Mouse (Mus musculus) embryonic facial prominence, embryonic 15.5 days (tissue): ENCODE results near the gene Papss1. TPM values are rescaled to one million over a fixed set of nuclear protein-coding genes. Genes with fewer than 3 reads are reported as not detected.
"Not testable (repeated sequence)": the region's sequence is repeated elsewhere in the genome, so short reads cannot be mapped to it uniquely, and the experiment has no call there.

Experiments
- ATAC-seq: fragments of 200-750 bp; cut with Nextera tagmentation; 2 replicates; pipeline ENCODE4 v1.8.0; 2017; ENCODE audit warnings: low read depth, moderate TSS enrichment; ENCODE audit not compliant: insufficient number of reproducible peaks, low FRiP score, low TSS enrichment
- H3K27ac ChIP-seq: fragments of 300-500 bp; sonication (generic); replicated peaks from 2 replicates; pipeline ENCODE4 v1.5.1; 2015; ENCODE audit warnings: mild to moderate bottlenecking, inconsistent platforms
- H3K27me3 ChIP-seq: fragments of 300-500 bp; sonication (generic); 2 replicates; pipeline ENCODE4 v1.6.1; 2015; ENCODE audit warnings: inconsistent platforms
- H3K36me3 ChIP-seq: fragments of 300-500 bp; sonication (generic); 2 replicates; pipeline ENCODE4 v1.6.1; 2015; ENCODE audit warnings: mild to moderate bottlenecking, inconsistent platforms
- H3K4me1 ChIP-seq: fragments of 300-500 bp; sonication (generic); 2 replicates; pipeline ENCODE4 v1.6.1; 2015; ENCODE audit warnings: inconsistent platforms
- H3K4me2 ChIP-seq: fragments of 300-500 bp; sonication (generic); replicated peaks from 2 replicates; pipeline ENCODE4 v1.6.1; 2015; ENCODE audit warnings: mild to moderate bottlenecking, inconsistent platforms
- H3K4me3 ChIP-seq: fragments of 300-500 bp; sonication (generic); replicated peaks from 2 replicates; pipeline ENCODE4 v1.5.1; 2015; ENCODE audit warnings: mild to moderate bottlenecking, inconsistent platforms
- H3K9ac ChIP-seq: fragments of 300-500 bp; sonication (generic); 2 replicates; pipeline ENCODE4 v1.6.1; 2015; ENCODE audit warnings: inconsistent platforms
- H3K9me3 ChIP-seq: fragments of 300-500 bp; sonication (generic); replicated peaks from 2 replicates; pipeline ENCODE4 v1.6.1; 2016; ENCODE audit warnings: inconsistent platforms
- WGBS: fragments of 180-500 bp; shearing (Covaris S2); methylation state at CpG from one replicate; pipeline ENCODE4 v1.1.7; 2015; 5-methylcytosine and 5-hydroxymethylcytosine counted together
- polyA plus RNA-seq: library from polyadenylated mRNA; unstranded; fragments of >200 nt; fragmentation: Nextera tagmentation; extraction: Ambion mirVana; gene quantifications from 2 replicates; pipeline ENCODE4 v1.2.1, GENCODE M21; 2015

Gene Papss1
- polyA plus RNA-seq: 116 and 117 TPM in 2 replicates

DNA sequence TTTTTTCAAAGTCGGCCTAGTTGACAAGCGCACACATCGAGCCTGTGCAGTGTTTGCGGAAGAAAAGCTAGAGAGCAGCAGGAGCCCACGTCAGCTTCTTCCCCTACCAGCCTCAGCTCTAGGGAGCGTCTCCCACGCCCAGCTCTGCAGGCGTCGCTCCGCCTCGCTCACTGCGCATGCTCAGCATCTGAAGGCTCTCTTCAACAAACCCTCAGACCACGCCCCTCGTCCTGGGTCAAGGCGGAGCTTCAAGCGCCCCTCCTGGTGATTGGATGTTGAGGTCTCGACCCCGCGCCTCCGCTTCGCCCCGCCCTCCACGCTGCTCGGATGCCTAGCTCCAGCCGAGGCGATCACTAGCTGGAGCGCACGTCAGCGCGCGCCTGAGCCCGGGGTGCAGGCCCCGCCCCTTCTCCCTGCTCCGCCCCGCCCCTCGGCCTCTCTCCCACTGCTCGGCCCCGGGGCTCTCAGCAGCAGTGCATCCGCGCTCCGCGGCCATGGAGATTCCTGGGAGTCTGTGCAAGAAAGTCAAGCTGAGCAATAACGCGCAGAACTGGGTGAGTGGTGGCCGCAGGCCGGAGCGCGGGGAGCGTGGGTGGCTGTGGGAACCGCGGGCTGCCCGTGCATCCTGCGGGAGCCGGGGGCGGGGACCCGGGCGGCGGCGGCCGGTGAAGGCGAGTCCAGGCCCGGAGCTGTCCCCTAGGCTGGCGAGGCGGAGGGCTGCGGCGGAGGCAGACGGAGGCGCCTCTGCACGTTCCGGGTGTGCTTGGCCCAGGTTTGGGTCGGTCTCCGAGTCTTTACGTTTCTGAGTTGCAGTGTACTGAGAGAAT is at the start of gene Papss1:
Papss1 (plus strand) TSS at position 339 of the 827 bp plus-strand sequence.
- under 1% methylated on average over 73 of the region's 73 CpGs for WGBS
- H3K9ac ChIP-seq: peak within 1 kb of the TSS; percentile 82
- peak within 1 kb of the TSS; percentile 97 for H3K4me3 ChIP-seq
- H3K9me3 ChIP-seq: no peaks in the 10 kb centered on the region
- 0 out of 2 replicates have a peak, but pooled peaks cover 4% of the 10 kb centered on the region for H3K36me3 ChIP-seq
- H3K4me2 ChIP-seq: peak within 1 kb of the TSS; percentile 49
- peaks cover 22% of the 10 kb centered on the region for H3K4me1 ChIP-seq
- H3K27ac ChIP-seq: peak within 1 kb of the TSS; percentile 97
- ATAC-seq: peak; percentile 99
- H3K27me3 ChIP-seq: no peaks in the 10 kb centered on the region

DNA sequence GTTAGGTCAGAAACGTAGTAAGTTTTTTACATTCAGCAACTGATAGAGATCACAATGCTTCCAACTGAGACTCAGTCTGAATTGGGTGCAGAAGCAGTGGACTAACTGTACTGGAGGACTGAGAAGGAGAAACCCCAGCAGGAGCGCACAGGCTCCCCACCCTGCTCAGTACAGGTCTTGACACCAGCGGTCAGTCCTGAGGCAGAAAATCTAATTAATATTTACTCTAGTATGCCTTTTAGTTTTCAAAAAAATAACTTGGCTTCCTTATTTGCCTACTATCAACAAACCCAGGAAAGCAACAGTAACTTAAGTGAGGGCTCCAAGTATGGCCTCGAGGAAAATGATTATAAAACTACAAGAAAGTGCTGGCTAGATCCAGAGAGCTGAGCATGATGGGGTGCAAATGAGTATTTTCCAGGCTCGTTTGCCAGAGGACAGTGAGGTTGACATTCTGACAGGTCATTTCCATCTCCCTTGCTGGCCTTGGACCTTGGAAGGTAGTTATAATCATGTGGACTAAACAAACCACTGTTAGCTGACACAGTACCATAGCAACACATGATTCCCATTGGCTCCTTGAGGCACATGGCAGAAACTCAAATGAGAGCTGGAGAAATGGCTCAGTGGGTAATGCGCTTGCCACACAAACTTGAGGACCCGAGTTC is 48.1 kb upstream of the Papss1 start:
- Histone ChIP-seq H3K27me3 (no peaks in the 10 kb centered on the region), H3K4me2 (no peak overlapping the region), H3K9ac (no peak overlapping the region), H3K27ac (no peak overlapping the region), H3K9me3 (no peaks in the 10 kb centered on the region), H3K4me3 (no peak overlapping the region), H3K4me1 (no peaks in the 10 kb centered on the region), H3K36me3 (no peaks in the 10 kb centered on the region)
- WGBS: 80% methylated on average over 7 of the region's 7 CpGs
- ATAC-seq: no peak

DNA sequence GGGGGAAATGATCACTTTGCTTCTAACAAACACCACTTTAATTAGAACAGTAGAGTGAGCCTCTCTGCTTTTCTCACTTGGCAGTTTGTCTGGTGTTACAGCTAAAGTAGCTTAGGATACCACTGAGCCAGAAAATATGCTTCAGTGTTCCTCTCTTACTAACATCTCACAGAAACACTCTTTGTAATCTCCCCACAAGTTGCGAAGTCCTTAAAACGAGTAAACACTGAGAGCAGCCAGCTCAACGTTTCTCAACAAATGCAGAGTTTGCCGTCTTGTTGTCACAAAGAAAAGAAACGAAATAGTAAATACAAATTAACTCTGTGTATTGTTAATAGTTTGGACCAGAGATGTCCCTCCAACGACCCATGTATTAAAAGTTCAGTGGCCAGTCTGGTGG is 46.8 kb upstream of the Papss1 start:
- Histone ChIP-seq H3K4me2 (no peak overlapping the region), H3K4me3 (no peak overlapping the region), H3K9ac (no peak overlapping the region), H3K9me3 (no peaks in the 10 kb centered on the region), H3K36me3 (no peaks in the 10 kb centered on the region), H3K27me3 (no peaks in the 10 kb centered on the region), H3K27ac (no peak overlapping the region), H3K4me1 (no peaks in the 10 kb centered on the region)
- WGBS: 74% methylated on average over 6 of the region's 6 CpGs
- ATAC-seq: no peak

DNA sequence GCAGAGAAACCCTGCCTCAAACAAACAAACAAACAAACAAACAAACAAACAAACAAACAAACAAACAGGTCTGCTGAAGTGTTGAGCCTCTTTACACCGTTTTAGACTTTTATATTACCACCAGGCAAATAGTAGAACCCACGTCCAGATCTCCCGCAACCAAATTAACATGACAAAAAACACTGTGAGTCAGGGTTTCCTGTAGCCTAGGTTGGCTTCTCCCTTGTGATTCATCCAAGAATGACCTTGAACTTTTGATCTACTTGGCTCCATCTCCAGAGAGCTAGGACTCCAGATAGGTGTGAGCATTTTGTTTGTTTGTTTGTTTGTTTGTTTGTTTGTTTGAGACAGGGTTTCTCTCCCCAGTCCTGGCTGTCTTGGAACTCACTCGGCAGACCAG is 43.4 kb upstream of the Papss1 start:
- Histone ChIP-seq H3K36me3 (no peaks in the 10 kb centered on the region), H3K27me3 (no peaks in the 10 kb centered on the region), H3K4me1 (no peaks in the 10 kb centered on the region), H3K9ac (no peak overlapping the region), H3K4me3 (no peak overlapping the region), H3K9me3 (no peaks in the 10 kb centered on the region), H3K27ac (no peak overlapping the region), H3K4me2 (no peak overlapping the region)
- no peak for ATAC-seq
- 71% methylated on average over 4 of the region's 4 CpGs for WGBS

DNA sequence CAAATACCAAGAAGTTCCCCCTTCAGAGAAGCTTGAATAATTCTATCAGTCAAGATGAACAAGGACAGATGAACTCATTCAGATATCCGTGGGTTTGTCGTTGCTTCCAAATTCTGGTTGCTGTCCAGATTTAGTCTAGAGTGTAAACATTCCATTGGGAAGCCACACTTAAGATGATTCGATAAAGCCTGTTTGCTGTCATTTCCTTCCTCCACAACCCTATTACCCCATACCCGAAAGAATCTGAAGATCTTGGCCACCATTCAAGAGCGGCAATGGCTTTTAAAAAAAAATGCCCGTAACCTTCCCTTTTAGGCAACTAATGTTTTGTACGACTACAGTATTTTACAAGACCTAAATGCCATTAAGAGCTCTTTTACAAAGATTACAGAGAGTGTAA is 42.3 kb upstream of the Papss1 start:
- Histone ChIP-seq H3K4me1 (no peaks in the 10 kb centered on the region), H3K4me3 (no peak overlapping the region), H3K4me2 (no peak overlapping the region), H3K27me3 (no peaks in the 10 kb centered on the region), H3K36me3 (no peaks in the 10 kb centered on the region), H3K9ac (no peak overlapping the region), H3K9me3 (no peaks in the 10 kb centered on the region), H3K27ac (no peak overlapping the region)
- ATAC-seq: no peak
- WGBS: 42% methylated on average over 7 of the region's 7 CpGs

DNA sequence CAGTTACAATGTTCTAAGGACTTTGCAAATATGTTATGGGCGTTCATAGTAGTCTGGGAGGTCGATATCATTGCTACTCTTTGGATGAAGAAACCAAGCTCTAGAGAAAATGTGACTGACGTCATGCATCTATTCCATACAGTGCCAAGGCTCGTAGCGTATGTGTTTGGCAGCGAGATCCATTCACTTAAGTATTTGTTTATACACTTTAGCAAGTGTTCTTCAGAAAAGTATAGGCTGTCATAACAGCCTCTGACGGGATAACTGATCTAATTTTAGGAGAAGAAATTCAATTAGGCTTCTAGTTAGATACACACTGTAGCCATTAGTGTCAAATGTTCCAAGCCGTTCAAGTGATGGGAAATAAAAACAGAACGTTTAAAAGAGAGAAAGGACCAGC is 40.8 kb upstream of the Papss1 start:
- Histone ChIP-seq H3K27me3 (no peaks in the 10 kb centered on the region), H3K4me1 (no peaks in the 10 kb centered on the region), H3K27ac (no peak overlapping the region), H3K9me3 (no peaks in the 10 kb centered on the region), H3K4me2 (no peak overlapping the region), H3K4me3 (no peak overlapping the region), H3K9ac (no peak overlapping the region), H3K36me3 (no peaks in the 10 kb centered on the region)
- WGBS: 63% methylated on average over 9 of the region's 9 CpGs
- ATAC-seq: no peak

DNA sequence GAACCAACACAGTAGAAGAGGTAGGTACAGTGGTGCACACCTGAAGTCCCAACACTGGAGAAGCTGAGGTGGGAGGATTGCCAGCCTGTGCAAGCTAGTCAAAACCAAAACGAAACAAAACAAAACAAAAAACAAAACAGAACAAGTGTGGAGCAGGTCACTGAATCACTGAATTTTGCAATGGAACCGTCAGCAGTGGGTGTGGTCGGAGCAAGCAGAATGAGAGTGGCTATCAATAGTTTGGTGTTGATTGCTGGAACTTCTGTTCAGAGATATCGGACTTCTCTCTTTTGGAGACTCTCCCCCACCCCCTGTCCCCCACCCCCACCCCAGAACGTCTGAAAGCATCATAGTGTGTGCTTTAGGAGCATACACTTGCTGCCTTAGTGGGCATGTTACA is 40.4 kb upstream of the Papss1 start:
- no peak overlapping the region for H3K9ac ChIP-seq
- 67% methylated on average over 5 of the region's 5 CpGs for WGBS
- H3K27me3 ChIP-seq: no peaks in the 10 kb centered on the region
- no peaks in the 10 kb centered on the region for H3K4me1 ChIP-seq
- ATAC-seq: no peak
- no peak overlapping the region for H3K27ac ChIP-seq
- no peak overlapping the region for H3K4me2 ChIP-seq
- no peak overlapping the region for H3K4me3 ChIP-seq
- H3K36me3 ChIP-seq: no peaks in the 10 kb centered on the region
- H3K9me3 ChIP-seq: no peaks in the 10 kb centered on the region

DNA sequence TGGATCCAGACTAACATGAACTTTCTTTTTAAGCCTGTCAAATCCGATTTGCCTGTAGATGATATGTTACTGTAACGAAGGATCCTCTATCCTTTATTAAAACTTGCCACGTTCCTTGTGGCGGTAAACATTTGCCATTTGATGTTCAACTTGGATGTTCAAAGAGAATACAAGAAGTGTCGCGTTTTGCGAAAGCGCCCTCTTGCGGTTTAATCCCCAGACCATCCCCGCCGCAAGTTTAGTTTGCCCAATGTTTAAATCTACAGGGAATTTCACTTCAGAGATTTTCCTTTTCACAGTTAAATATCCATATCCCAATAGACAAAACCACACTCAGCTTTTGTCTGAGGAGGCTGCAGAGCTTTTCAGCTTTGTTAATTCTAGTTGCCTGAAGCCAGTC is 39.8 kb upstream of the Papss1 start:
- 18% methylated on average over 11 of the region's 11 CpGs for WGBS
- Histone ChIP-seq H3K36me3 (no peaks in the 10 kb centered on the region), H3K27me3 (no peaks in the 10 kb centered on the region), H3K27ac (no peak overlapping the region), H3K4me2 (no peak overlapping the region), H3K4me3 (no peak overlapping the region), H3K9ac (no peak overlapping the region), H3K4me1 (no peaks in the 10 kb centered on the region), H3K9me3 (no peaks in the 10 kb centered on the region)
- no peak for ATAC-seq

DNA sequence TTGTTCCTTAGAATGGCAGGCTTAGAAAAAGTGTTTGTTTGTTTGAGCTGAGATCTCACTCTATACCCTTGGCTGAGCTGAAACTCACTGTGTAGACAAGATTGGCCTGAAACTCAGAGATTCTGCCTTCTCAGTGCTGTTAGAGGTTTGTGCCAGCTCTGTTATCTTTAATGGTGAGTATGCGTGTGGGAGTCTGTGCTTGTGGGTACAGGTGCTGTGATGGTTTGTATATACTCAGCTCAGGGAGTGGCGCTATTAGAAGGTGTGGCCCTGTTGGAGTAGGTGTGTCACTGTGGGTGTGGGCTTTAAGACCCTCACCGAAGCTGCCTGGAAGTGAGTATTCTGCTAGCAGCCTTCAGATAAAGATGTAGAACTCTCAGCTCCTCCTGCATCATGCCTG is 39.3 kb upstream of the Papss1 start:
- Histone ChIP-seq H3K27me3 (no peaks in the 10 kb centered on the region), H3K4me1 (no peaks in the 10 kb centered on the region), H3K4me3 (no peak overlapping the region), H3K36me3 (no peaks in the 10 kb centered on the region), H3K9me3 (no peaks in the 10 kb centered on the region), H3K4me2 (no peak overlapping the region), H3K9ac (no peak overlapping the region), H3K27ac (no peak overlapping the region)
- ATAC-seq: no peak
- 84% methylated on average over 3 of the region's 3 CpGs for WGBS

DNA sequence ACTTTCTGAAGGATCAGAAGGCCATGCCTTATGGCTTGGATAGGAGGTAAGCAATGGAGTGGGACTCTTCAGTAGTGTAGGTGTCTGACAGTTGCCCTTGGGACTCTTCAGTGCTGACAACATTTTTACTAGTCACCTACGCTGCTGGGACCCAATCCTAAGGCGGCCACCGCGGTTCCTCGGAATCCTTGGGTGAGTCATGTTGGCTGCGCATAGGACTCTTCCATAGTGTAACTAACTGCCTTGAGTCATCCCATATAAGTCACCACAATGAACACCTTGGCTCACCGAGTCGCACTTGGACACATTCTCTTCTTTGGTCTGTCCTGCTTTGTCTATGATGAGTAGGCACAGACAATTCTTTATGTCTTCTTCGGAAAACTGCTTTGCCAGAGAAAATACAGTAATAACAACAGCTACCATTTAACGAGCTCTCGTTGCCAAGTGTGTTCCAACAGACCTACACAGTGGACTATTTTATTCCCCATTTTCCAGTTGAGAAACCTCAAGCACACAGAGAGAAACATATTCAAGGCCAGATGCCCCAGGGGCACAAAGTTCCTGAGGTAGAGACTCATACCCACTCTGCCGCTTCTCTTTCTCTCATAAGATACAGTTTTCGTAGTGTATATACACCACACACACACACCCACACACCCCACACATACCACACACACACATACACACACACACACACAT is 23.2 kb upstream of the Papss1 start:
- no peak for ATAC-seq
- Histone ChIP-seq H3K27me3 (no peaks in the 10 kb centered on the region), H3K4me2 (no peak overlapping the region), H3K4me3 (no peak overlapping the region), H3K27ac (no peak overlapping the region), H3K4me1 (no peaks in the 10 kb centered on the region), H3K9ac (no peak overlapping the region), H3K9me3 (no peaks in the 10 kb centered on the region), H3K36me3 (no peaks in the 10 kb centered on the region)
- WGBS: 91% methylated on average over 13 of the region's 13 CpGs

DNA sequence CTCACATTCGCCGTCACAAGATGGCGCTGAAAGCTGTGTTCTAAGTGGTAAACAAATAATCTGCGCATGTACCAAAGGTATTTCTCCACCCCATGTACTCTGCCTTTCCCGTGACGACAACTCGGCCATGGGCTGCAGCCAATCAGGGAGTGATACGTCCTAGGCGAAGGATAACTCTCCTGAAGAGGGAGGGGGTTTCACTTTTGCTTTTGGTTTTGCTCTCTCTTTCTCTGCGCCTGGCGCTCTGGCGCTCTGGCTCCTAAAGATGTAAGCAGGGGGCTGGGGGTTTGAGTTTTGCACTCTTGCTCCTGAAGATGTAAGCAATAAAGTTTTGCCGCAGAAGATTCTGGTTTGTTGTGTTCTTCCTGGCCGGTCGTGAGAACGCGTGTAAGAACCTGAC is 17.0 kb upstream of the Papss1 start:
- H3K9ac ChIP-seq, H3K4me3 ChIP-seq, H3K4me2 ChIP-seq, H3K27ac ChIP-seq, H3K36me3 ChIP-seq, H3K27me3 ChIP-seq, ATAC-seq, H3K9me3 ChIP-seq, H3K4me1 ChIP-seq: not testable (repeated sequence)
- WGBS: 98% methylated on average over 17 of the region's 17 CpGs
